Mouse (Mus musculus) right cerebral cortex, adult 2 months (tissue): ENCODE results near the gene Ep300.
"Not testable (repeated sequence)": the region's sequence is repeated elsewhere in the genome, so short reads cannot be mapped to it uniquely, and the experiment has no call there.

ENCODE experiments used
- DNase-seq, 2 experiments: peaks; one replicate each; pipeline ENCODE4 v3.0.0; 2021 to 2022; ENCODE audit warnings: low spot score in 2 of 2

Ep300 gene

GRCm38 (mm10) chr15:81701350-81701749 is 116.2 kb downstream of the Ep300 start:
- not testable (repeated sequence) for DNase-seq
